Mouse (Mus musculus): ENCODE data around the gene Vmn2r116. TPM values are rescaled to one million over a fixed set of nuclear protein-coding genes. Genes with fewer than 3 reads are reported as not detected.
"Not testable (repeated sequence)": the region's sequence is repeated elsewhere in the genome, so short reads cannot be mapped to it uniquely, and the experiment has no call there.

The Vmn2r116 gene
- total RNA-seq (2022): not detected

DNA sequence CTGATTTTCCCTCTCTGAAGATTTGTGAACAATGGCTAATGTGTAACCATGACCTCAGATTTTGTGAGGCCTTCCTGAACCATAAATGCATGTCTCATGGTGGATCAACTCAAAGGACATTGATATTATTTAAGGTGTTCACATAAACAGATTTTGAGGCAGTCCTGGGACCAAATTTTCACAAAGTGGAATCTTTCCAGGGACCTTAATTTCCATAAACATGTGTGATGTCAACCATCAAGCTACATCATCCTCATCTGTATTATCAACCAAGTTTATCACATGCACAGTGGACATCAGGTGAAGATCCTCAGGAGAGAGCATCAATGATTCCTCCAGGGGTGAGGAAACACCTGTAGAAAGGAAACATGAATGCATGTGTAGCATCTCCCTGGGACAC lies at the start of gene Vmn2r116:
Vmn2r116 (plus strand) TSS at position 301 of the 400 bp plus-strand sequence.
- not testable (repeated sequence) for DNase-seq (ENCODE audit: low spot score in 2 of 2)

DNA sequence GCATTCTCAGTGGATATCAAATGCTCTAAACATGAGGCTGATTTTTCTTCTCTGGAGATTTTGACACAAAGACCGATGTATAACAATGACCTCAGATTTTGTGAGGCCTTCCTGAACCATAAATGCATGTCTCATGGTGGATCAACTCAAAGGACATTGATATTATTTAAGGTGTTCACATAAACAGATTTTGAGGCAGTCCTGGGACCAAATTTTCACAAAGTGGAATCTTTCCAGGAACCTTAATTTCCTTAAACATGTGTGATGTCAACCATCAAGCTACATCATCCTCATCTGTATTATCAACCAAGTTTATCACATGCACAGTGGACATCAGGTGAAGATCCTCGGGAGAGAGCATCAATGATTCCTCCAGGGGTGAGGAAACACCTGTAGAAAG lies 41.0 kb upstream of the Vmn2r116 start, which contains the start of gene Vmn2r115:
Vmn2r115 (plus strand) TSS at position 301 of the 400 bp plus-strand sequence.
- not testable (repeated sequence) for DNase-seq (ENCODE audit: low spot score in 2 of 2)

DNA sequence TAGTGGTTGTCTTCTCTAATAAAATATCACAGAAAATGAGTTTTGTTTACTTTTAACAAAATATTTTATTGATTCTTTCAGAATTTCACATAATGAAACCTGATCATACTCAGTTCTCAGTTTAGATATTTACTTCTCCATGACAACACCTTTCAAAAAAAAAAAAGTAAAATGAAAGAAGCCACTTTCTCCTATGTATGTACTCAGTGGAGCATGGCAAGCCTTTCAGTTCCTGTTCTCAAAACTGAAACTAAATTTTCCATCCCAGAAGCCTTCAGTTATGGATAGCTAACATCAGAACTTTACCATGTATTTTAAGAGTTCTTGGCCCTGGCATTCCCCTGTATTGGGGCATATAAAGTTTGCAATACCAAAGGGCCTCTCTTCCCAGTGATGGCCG lies 32.8 kb upstream of the Vmn2r116 start:
- DNase-seq (ENCODE audit: low spot score in 2 of 2): no peak

DNA sequence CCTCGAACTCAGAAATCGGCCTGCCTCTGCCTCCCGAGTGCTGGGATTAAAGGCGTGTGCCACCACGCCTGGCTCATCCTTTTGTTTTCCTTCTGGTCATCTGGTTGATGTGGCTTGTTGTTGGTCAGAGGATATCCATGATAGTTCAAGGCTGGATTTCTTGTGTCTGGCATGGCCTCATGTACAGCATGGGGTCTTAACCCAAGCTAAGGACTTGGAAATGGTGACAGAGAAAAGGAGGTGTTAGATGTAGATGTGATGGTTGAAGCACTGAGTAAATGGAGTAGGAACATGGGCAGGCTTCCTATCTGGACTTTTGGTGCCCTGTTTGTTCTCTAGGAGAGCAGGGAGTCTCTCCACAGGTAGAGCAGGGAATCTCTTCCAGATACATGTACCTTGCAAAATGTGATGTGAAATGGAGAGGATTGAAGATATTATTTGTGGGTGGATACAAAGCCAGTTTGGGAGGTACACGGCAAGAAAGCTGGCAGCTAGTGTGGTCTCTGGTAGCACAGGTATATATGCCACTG lies 48.8 kb downstream of the Vmn2r116 start:
- DNase-seq (ENCODE audit: low spot score in 2 of 2): no peak

Other genes starting within 250 kb of the Vmn2r116 start
- 10 to 100 TPM; 19.5 to 27.8 (median 22.1) TPM for gene Zfp40, start 191.4 kb upstream of the Vmn2r116 start, total RNA-seq (2022)
- under 1 TPM in 1 of 4 experiments, not detected in 3; 0.07 TPM for gene Vmn2r114, start 72.1 kb upstream of the Vmn2r116 start, total RNA-seq (2022)
- not detected for gene Vmn2r115, start 40.9 kb upstream of the Vmn2r116 start, total RNA-seq (2022)
- not detected for gene Vmn2r117, start 95.1 kb downstream of the Vmn2r116 start, total RNA-seq (2022)
- gene Zfp213, start 179.6 kb downstream of the Vmn2r116 start, total RNA-seq (2022): 1 to 10 TPM; 6.2 to 8.4 (median 7.1) TPM
- 10 to 100 TPM; 28.9 to 32.6 (median 31.6) TPM for gene Zfp13, start 214.9 kb downstream of the Vmn2r116 start, total RNA-seq (2022)
- not detected for gene Zscan10, start 216.3 kb downstream of the Vmn2r116 start, total RNA-seq (2022)